Mouse (Mus musculus): Measurements from ENCODE around the gene Zic3.

DNA sequence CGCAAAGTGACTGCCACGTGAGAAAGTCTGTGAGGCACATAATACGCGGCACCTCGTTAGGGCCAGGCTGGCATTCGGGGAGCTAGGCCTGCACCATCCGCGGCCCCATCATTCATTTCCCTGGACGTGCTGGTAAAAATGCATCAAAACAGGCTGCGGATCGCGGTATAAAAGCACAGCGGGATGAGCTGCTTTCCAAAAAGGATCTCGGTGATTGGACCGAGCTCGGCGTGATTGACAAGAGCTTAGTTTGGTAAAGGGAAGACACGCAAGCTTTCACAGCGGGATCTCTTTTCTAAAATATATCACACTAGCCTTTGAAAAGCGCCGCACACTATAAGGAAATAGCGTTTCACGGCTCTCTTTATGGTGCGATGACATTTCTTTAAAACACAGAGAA, 3.8 kb upstream of the Zic3 start:
- TF ChIP-seq CTCF (IDR thresholded peaks at IDR 0.05) = no peak
- no peak for TF ChIP-seq EP300 (IDR thresholded peaks at IDR 0.05; ENCODE audit: insufficient read depth, low read depth, low read length)
